Mouse (Mus musculus): ENCODE measurements at regions not wholly inside any gene's neighbourhood (a gene's known extent, or its start where the extent isn't known, plus 50 kb on each side); places are given as distances from the start of the nearest gene placed in this dataset.
A peak's percentile ranks its signal among the peaks of the same experiment; 100 is the strongest.

DNA sequence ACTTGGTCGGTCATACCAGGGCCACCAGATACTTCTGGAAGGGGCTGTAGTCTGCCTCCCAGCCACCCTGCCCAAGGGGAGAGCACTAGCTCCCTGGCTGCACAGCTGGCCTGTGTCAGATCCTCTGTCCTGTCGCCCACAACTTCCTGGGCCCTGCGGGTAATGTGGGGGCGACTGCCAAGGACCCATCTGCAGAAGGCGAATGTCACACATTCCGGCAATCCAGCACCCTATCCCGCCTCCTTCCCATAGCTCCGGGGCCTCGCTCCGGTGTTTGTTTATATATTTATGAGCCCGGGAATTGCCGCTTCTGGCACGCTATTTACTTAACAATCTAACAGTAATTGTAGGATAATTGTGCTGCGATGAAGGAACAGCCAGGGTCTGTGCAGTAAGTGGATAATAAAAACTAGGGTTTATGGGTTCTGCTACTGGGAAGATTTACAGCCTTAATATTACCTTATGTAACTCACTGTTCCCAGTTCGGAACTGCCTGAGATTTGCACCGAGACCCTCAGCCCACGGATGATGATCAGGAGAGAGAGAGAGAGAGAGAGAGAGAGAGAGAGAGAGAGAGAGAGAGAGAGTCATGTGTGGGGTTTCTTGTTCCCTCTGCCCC lies 338.6 kb upstream of the Kcnab2 start:
- Histone ChIP-seq H3K4me3 (ENCODE audit: low read depth, low read length) (no peak overlapping the region), H3K9me3 (replicated peaks; ENCODE audit: control insufficient read depth, insufficient read depth, low read length, poor library complexity, severe bottlenecking) (no peaks in the 10 kb centered on the region), H3K36me3 (ENCODE audit: control insufficient read depth, insufficient read depth, low read length, poor library complexity, severe bottlenecking) (no peaks in the 10 kb centered on the region), H3K27ac (ENCODE audit: insufficient read depth, low read length) (no peak overlapping the region), H3K9ac (ENCODE audit: low read depth, poor library complexity, severe bottlenecking) (no peak overlapping the region), H3K27me3 (ENCODE audit: control insufficient read depth, insufficient read depth, low read length, poor library complexity, severe bottlenecking) (no peaks in the 10 kb centered on the region), H3K4me1 (ENCODE audit: control insufficient read depth, insufficient read depth, low read length) (no peaks in the 10 kb centered on the region)
- no peak for TF ChIP-seq POLR2A (IDR thresholded peaks at IDR 0.05; ENCODE audit: insufficient read depth, low read length)
- TF ChIP-seq EP300 (IDR thresholded peaks at IDR 0.05; ENCODE audit: insufficient read depth, low read depth, low read length): no peak
- TF ChIP-seq CTCF (IDR thresholded peaks at IDR 0.05; ENCODE audit: low read depth, low read length): no peak

DNA sequence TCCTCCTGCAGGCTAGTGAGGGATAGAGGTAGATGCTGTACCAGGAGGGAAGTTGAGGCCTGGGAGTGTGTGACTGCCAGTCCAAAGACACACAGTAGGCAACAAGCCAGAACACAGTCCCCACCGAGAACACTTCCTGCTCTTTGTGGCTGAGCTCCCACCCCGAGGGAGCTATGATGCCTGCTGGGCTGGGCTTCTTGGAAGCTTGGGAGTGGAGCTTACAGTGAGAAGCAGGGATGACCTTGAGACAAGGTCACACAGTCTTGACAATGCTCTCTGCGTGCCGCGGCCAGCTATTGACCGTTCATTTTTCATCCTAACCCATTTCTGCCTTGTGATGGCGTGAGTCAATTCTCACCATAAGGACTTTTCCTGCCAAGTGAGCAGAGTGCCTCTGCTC lies 328.9 kb upstream of the Kcnab2 start:
- Histone ChIP-seq H3K36me3 (ENCODE audit: control insufficient read depth, insufficient read depth, low read length, poor library complexity, severe bottlenecking) (no peaks in the 10 kb centered on the region), H3K9me3 (replicated peaks; ENCODE audit: control insufficient read depth, insufficient read depth, low read length, poor library complexity, severe bottlenecking) (no peaks in the 10 kb centered on the region), H3K27ac (ENCODE audit: insufficient read depth, low read length) (no peak overlapping the region), H3K27me3 (ENCODE audit: control insufficient read depth, insufficient read depth, low read length, poor library complexity, severe bottlenecking) (no peaks in the 10 kb centered on the region), H3K4me3 (ENCODE audit: low read depth, low read length) (no peak overlapping the region), H3K9ac (ENCODE audit: low read depth, poor library complexity, severe bottlenecking) (no peak overlapping the region), H3K4me1 (ENCODE audit: control insufficient read depth, insufficient read depth, low read length) (no peaks in the 10 kb centered on the region)
- TF ChIP-seq POLR2A (IDR thresholded peaks at IDR 0.05; ENCODE audit: insufficient read depth, low read length) (no peak), EP300 (IDR thresholded peaks at IDR 0.05; ENCODE audit: insufficient read depth, low read depth, low read length) (no peak), CTCF (IDR thresholded peaks at IDR 0.05; ENCODE audit: low read depth, low read length) (no peak)

DNA sequence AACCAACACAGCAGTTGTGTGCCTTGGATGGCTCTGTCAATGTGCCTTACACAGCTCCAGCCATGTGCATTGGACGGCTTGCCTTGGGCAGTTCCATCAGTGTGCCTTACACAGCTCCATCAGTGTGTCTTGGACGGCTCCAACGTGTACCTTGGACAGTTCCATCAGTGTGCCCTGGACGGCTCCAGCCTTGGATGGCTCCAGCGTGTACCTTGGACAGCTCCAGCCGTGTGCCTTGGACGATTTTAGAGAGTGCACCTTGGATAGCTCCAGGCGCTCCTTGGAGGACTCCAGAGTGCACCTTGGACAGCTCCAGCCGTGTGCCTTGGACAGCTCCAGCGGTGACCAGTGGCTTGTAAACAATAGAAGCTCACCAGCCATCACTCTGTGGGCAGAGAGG lies 321.7 kb upstream of the Kcnab2 start:
- Histone ChIP-seq H3K27me3 (ENCODE audit: control insufficient read depth, insufficient read depth, low read length, poor library complexity, severe bottlenecking) (no peaks in the 10 kb centered on the region), H3K9ac (ENCODE audit: low read depth, poor library complexity, severe bottlenecking) (no peak overlapping the region), H3K4me1 (ENCODE audit: control insufficient read depth, insufficient read depth, low read length) (no peaks in the 10 kb centered on the region), H3K4me3 (ENCODE audit: low read depth, low read length) (no peak overlapping the region), H3K36me3 (ENCODE audit: control insufficient read depth, insufficient read depth, low read length, poor library complexity, severe bottlenecking) (no peaks in the 10 kb centered on the region), H3K27ac (ENCODE audit: insufficient read depth, low read length) (no peak overlapping the region), H3K9me3 (replicated peaks; ENCODE audit: control insufficient read depth, insufficient read depth, low read length, poor library complexity, severe bottlenecking) (no peaks in the 10 kb centered on the region)
- TF ChIP-seq EP300 (IDR thresholded peaks at IDR 0.05; ENCODE audit: insufficient read depth, low read depth, low read length): peak; percentile 81; the same call in 1 of the 2 replicates
- no peak for TF ChIP-seq POLR2A (IDR thresholded peaks at IDR 0.05; ENCODE audit: insufficient read depth, low read length)

DNA sequence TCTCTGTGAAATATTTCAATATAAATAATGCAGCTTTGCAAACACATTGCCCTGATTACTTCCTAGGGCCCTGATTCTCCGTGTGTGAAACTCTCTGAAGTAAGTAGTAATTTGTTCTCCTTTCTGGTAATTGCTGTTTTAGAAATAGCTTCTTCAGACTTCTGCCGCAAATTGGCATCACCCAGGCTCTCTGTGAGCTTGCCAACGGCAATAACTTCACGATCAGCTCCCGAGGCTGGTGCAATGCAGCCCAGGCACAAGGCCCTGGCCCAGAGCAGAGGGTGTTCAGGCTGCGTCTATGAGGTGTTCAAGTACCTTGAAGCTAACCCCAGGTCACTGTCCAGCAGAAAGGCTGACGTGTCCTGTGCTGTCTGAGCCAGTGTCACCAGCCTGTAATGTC lies 310.8 kb upstream of the Kcnab2 start:
- no peak overlapping the region for H3K9ac ChIP-seq (ENCODE audit: low read depth, poor library complexity, severe bottlenecking)
- TF ChIP-seq POLR2A (IDR thresholded peaks at IDR 0.05; ENCODE audit: insufficient read depth, low read length): no peak
- TF ChIP-seq EP300 (IDR thresholded peaks at IDR 0.05; ENCODE audit: insufficient read depth, low read depth, low read length): no peak
- no peak for TF ChIP-seq CTCF (IDR thresholded peaks at IDR 0.05; ENCODE audit: low read depth, low read length)
- H3K36me3 ChIP-seq (ENCODE audit: control insufficient read depth, insufficient read depth, low read length, poor library complexity, severe bottlenecking): no peaks in the 10 kb centered on the region
- no peaks in the 10 kb centered on the region for H3K9me3 ChIP-seq (replicated peaks; ENCODE audit: control insufficient read depth, insufficient read depth, low read length, poor library complexity, severe bottlenecking)
- no peak overlapping the region for H3K27ac ChIP-seq (ENCODE audit: insufficient read depth, low read length)
- H3K4me1 ChIP-seq (ENCODE audit: control insufficient read depth, insufficient read depth, low read length): no peaks in the 10 kb centered on the region
- no peak overlapping the region for H3K4me3 ChIP-seq (ENCODE audit: low read depth, low read length)
- H3K27me3 ChIP-seq (ENCODE audit: control insufficient read depth, insufficient read depth, low read length, poor library complexity, severe bottlenecking): no peaks in the 10 kb centered on the region

DNA sequence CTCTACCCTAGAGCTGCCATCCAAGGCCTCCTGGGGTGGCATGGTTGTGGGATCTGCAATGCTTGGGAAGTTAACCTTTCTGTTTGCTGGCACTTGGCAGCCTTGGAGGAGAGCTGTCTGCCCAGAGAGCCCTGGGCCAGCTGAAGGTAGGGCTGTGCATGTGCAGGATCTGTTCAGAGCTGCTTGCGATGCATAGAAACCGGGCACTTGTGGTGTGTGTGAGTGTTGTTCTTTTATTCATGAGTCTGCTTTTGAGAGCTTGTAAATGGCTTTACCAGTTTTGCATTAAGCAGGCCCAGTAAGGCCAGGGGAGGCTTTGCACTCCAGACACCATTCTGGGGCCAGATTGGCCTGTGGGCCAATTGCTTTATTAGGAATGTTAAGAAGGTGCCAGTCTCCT lies 307.3 kb upstream of the Kcnab2 start:
- TF ChIP-seq CTCF (IDR thresholded peaks at IDR 0.05; ENCODE audit: low read depth, low read length) (no peak), EP300 (IDR thresholded peaks at IDR 0.05; ENCODE audit: insufficient read depth, low read depth, low read length) (no peak), POLR2A (IDR thresholded peaks at IDR 0.05; ENCODE audit: insufficient read depth, low read length) (no peak)
- no peak overlapping the region for H3K9ac ChIP-seq (ENCODE audit: low read depth, poor library complexity, severe bottlenecking)
- no peaks in the 10 kb centered on the region for H3K4me1 ChIP-seq (ENCODE audit: control insufficient read depth, insufficient read depth, low read length)
- H3K9me3 ChIP-seq (replicated peaks; ENCODE audit: control insufficient read depth, insufficient read depth, low read length, poor library complexity, severe bottlenecking): no peaks in the 10 kb centered on the region
- no peaks in the 10 kb centered on the region for H3K36me3 ChIP-seq (ENCODE audit: control insufficient read depth, insufficient read depth, low read length, poor library complexity, severe bottlenecking)
- no peak overlapping the region for H3K27ac ChIP-seq (ENCODE audit: insufficient read depth, low read length)
- H3K4me3 ChIP-seq (ENCODE audit: low read depth, low read length): no peak overlapping the region
- H3K27me3 ChIP-seq (ENCODE audit: control insufficient read depth, insufficient read depth, low read length, poor library complexity, severe bottlenecking): no peaks in the 10 kb centered on the region

DNA sequence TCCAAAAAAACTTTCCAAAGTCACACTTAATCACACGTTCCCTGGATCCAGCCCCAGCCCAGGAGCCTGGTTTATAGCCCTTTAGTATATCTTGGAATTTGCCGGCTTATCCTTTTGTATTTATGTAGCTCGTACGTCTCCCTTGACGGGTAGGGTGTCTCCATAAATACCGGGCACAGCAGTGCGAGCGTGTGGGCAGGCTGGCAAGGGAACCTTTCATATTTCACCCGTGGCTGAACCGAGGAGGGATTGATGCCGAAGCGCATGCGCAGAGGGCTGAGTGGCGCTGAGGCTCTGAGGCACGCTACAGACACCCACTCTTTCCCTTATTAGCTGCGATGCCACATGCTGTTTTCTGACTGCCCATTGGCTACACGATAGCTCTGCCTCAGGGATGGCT lies 301.9 kb upstream of the Kcnab2 start:
- Histone ChIP-seq H3K9ac (ENCODE audit: low read depth, poor library complexity, severe bottlenecking) (no peak overlapping the region), H3K36me3 (ENCODE audit: control insufficient read depth, insufficient read depth, low read length, poor library complexity, severe bottlenecking) (no peaks in the 10 kb centered on the region), H3K27ac (ENCODE audit: insufficient read depth, low read length) (no peak overlapping the region), H3K4me1 (ENCODE audit: control insufficient read depth, insufficient read depth, low read length) (no peaks in the 10 kb centered on the region), H3K27me3 (ENCODE audit: control insufficient read depth, insufficient read depth, low read length, poor library complexity, severe bottlenecking) (no peaks in the 10 kb centered on the region), H3K4me3 (ENCODE audit: low read depth, low read length) (no peak overlapping the region), H3K9me3 (replicated peaks; ENCODE audit: control insufficient read depth, insufficient read depth, low read length, poor library complexity, severe bottlenecking) (no peaks in the 10 kb centered on the region)
- TF ChIP-seq EP300 (IDR thresholded peaks at IDR 0.05; ENCODE audit: insufficient read depth, low read depth, low read length) (no peak), POLR2A (IDR thresholded peaks at IDR 0.05; ENCODE audit: insufficient read depth, low read length) (no peak), CTCF (IDR thresholded peaks at IDR 0.05; ENCODE audit: low read depth, low read length) (no peak)

Data from ES-Bruce4 (cell line).